Mouse (Mus musculus) megakaryocyte, embryonic 14.5 days (primary cell): ENCODE results near the gene Rgs4. TPM values are rescaled to one million over a fixed set of nuclear protein-coding genes. Genes with fewer than 3 reads are reported as not detected.

Experiments
- H3K27me3 ChIP-seq: replicated peaks from 2 replicates; pipeline ENCODE3; 2012; ENCODE audit warnings: inconsistent platforms
- H3K36me3 ChIP-seq: replicated peaks from 2 replicates; pipeline ENCODE3; 2012; ENCODE audit warnings: low read length, inconsistent platforms, mixed read lengths
- H3K4me1 ChIP-seq: 2 replicates; pipeline ENCODE4 v1.6.1; 2012; ENCODE audit warnings: inconsistent platforms
- H3K4me3 ChIP-seq: replicated peaks from 2 replicates; pipeline ENCODE3; 2012; ENCODE audit warnings: moderate library complexity, mild to moderate bottlenecking, inconsistent platforms
- H3K9me3 ChIP-seq: 2 replicates; pipeline ENCODE4 v1.6.1; 2012; ENCODE audit warnings: inconsistent platforms
- FLI1 ChIP-seq: IDR thresholded peaks from 2 replicates; pipeline ENCODE4 v1.6.1; 2012; ENCODE audit warnings: low read length, inconsistent platforms, mixed read lengths
- GATA1 ChIP-seq: IDR thresholded peaks from 3 replicates; pipeline ENCODE4 v1.6.1; 2012; ENCODE audit warnings: mixed read lengths, low read length, inconsistent platforms, borderline replicate concordance
- polyA plus RNA-seq: library from polyadenylated mRNA; stranded (reverse); fragments of >175 nt; gene quantifications from 2 replicates; pipeline ENCODE4 v1.2.3, GENCODE M21; 2012; ENCODE audit warnings: low replicate concordance; ENCODE audit not compliant: insufficient read depth

The Rgs4 gene
- polyA plus RNA-seq, 1 experiment = not detected

- TF ChIP-seq GATA1 (no peak), FLI1 (no peak)
- no peaks in the 10 kb centered on the region for H3K36me3 ChIP-seq
- H3K4me1 ChIP-seq = no peaks in the 10 kb centered on the region
- no peak overlapping the region for H3K4me3 ChIP-seq
- H3K27me3 ChIP-seq = no peaks in the 10 kb centered on the region
- H3K9me3 ChIP-seq = peaks cover 9% of the 10 kb centered on the region; the same call in 1 of the 2 replicates
These were observed 54.4 kb downstream of the Rgs4 start for GRCm38 (mm10) chr1:169693040-169693439.

Other genes starting within 250 kb of the Rgs4 start
- 3.1 TPM in 1 of 2 replicates, not detected in the other for gene Nuf2, start 216.2 kb downstream of the Rgs4 start, polyA plus RNA-seq
- gene Rgs5, start 92.1 kb downstream of the Rgs4 start, polyA plus RNA-seq = not detected in 2 replicates
- gene Ccdc190, start 181.0 kb upstream of the Rgs4 start, polyA plus RNA-seq = 2.7 TPM in 1 of 2 replicates, not detected in the other
- gene Hsd17b7, start 221.6 kb upstream of the Rgs4 start, polyA plus RNA-seq = 1.8 TPM in 1 of 2 replicates, not detected in the other